Mouse (Mus musculus) myocyte (in vitro differentiated cells): Measurements from ENCODE around the gene Irgc1.

Source experiments
- MAX ChIP-seq: IDR thresholded peaks from one replicate; pipeline ENCODE4 v1.6.1; 2011; ENCODE audit warnings: low read depth, mild to moderate bottlenecking, control low read depth
- POLR2A ChIP-seq: IDR thresholded peaks from one replicate; pipeline ENCODE4 v1.6.1; 2011; ENCODE audit warnings: low read depth, mild to moderate bottlenecking, control low read depth, moderate library complexity; ENCODE audit not compliant: insufficient read length
- TCF12 ChIP-seq: IDR thresholded peaks from one replicate; pipeline ENCODE4 v1.6.1; 2011; ENCODE audit warnings: mild to moderate bottlenecking, control low read depth; ENCODE audit not compliant: poor library complexity, insufficient read depth, severe bottlenecking
- USF1 ChIP-seq: IDR thresholded peaks from one replicate; pipeline ENCODE4 v1.6.1; 2011; ENCODE audit warnings: low read depth, mild to moderate bottlenecking, control low read depth, moderate library complexity

DNA sequence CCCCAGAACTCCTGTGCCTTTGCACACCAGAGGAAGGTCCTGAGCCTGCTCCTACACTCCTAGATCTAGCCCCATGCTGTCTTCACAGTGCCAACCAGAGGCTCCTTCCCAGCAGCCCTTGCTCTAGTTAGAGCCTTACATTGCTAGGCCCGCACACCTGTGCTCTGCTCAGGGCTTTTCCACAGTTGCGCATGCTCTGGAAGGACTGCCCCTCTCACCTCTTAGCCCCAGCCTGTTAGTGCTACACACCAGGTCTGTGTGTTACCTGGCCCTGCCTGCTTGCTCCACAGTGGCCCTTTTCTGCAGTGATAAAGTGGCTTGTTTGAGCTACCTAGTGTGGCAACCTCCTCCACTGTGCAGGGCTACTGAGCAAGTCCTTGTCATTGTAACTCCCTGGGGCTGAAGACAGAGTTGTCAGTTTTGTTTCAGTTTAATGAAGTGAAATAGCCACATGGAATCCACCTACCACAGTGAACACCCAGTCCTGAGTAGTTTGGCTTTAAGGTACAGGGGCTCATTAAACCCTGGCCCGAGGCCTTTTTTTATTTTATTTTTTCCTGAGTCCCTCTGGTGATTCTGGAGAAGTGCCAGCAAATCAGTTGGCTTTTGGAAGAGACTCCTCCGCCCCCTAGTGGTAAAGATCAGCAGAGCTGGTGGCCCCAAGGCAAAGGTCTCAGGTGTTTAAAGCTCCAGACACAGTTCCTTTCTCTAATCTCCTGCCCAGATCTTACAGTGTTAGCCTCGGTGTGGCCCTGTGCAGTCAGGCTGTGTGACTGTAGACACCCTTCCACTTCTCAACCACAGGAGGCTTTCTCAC lies 45.4 kb downstream of the Irgc1 start:
- TF ChIP-seq POLR2A = no peak
- no peak for TF ChIP-seq MAX
- no peak for TF ChIP-seq TCF12
- no peak for TF ChIP-seq USF1
